Mouse (Mus musculus) erythroblast, embryonic 14.5 days (primary cell): Measurements from ENCODE around the gene Pklr.

Experiments used
- GATA1 ChIP-seq: IDR thresholded peaks from 2 replicates; pipeline ENCODE4 v1.6.1; 2012; ENCODE audit warnings: low read length, inconsistent platforms, mixed read lengths
- TAL1 ChIP-seq: IDR thresholded peaks from 3 replicates; pipeline ENCODE4 v1.6.1; 2012; ENCODE audit warnings: low read length, inconsistent platforms, mixed read lengths

DNA sequence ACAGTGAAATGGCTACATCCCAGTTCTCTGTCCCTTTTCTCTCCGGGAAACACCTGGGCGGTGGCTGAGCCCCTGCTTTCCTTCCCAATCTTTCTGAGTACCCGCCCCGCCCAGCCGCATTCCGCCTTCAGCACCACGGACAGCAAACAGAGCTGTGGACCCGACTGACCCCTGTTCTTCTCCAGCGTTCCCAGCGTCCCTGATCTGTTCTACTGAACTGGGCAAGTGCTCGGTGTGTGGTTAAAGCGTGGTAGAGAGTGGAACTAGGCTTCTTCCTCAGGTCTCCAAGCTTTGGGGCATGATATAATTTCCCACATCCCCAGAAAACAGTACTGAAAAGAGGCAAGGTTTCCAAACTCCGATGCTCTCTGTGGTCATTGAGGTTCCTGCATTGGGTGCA is 23.3 kb downstream of the Pklr start:
- TF ChIP-seq TAL1 (no peak), GATA1 (no peak)
